Mouse (Mus musculus): Measurements from ENCODE around the gene Actl6a.

DNA sequence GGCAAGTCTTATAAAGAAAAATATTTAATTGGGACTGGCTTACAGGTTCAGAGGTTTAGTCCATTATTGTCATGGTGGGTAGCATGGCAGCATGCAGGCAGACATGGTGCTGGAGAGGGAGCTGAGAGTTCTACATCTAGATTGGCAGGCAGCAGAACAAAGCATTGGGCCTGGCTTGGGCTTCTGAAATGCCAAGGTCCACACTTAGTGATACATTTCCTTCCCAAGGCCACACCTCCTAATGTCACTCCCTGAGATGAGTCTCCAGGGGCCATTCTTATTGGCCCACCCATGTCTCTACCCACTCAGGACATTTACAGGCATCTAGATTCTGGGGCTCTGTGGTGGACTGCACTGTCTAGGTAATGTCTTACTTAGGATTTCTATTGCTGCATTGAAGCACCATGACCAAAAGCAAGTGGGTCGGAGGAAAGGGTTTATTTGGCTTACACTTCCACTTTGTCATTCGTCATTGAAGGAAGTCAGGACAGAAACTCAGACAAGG is 36.2 kb downstream of the Actl6a start:
- TF ChIP-seq CTCF (IDR thresholded peaks at IDR 0.05; ENCODE audit: low read depth, low read length) (no peak), POLR2A (IDR thresholded peaks at IDR 0.05; ENCODE audit: borderline replicate concordance, low read depth, low read length) (no peak)
